Mouse (Mus musculus) intestine, embryonic 16.5 days (tissue): ENCODE data around the gene Vps18. TPM values are rescaled to one million over a fixed set of nuclear protein-coding genes. Genes with fewer than 3 reads are reported as not detected.

Source experiments
- polyA plus RNA-seq: library from polyadenylated mRNA; unstranded; fragments of >200 nt; fragmentation: Nextera tagmentation; extraction: Ambion mirVana; gene quantifications from 2 replicates; pipeline ENCODE4 v1.2.1, GENCODE M21; 2015

Gene Vps18
- polyA plus RNA-seq, 1 experiment from 2014 or later: 25.5 TPM

Other genes with a start within 250 kb of the Vps18 start
- gene Knl1, start 241.6 kb upstream of the Vps18 start, polyA plus RNA-seq: 28.3 and 37.8 TPM in 2 replicates
- 33.1 and 41.2 TPM in 2 replicates for gene Rad51, start 175.9 kb upstream of the Vps18 start, polyA plus RNA-seq
- gene Rmdn3, start 131.7 kb upstream of the Vps18 start, polyA plus RNA-seq: 63.9 and 73.2 TPM in 2 replicates
- 41.2 and 51.9 TPM in 2 replicates for gene Gchfr, start 121.0 kb upstream of the Vps18 start, polyA plus RNA-seq
- gene Gm14137, start 114.2 kb upstream of the Vps18 start, polyA plus RNA-seq: 0.15 and 0.31 TPM in 2 replicates
- 69.1 and 69.8 TPM in 2 replicates for gene Zfyve19, start 80.1 kb upstream of the Vps18 start, polyA plus RNA-seq
- gene Dnajc17, start 79.9 kb upstream of the Vps18 start, polyA plus RNA-seq: 10.3 and 14.9 TPM in 2 replicates
- gene Ppp1r14d, start 58.8 kb upstream of the Vps18 start, polyA plus RNA-seq: 30.1 and 35.2 TPM in 2 replicates
- gene Spint1, start 51.4 kb upstream of the Vps18 start, polyA plus RNA-seq: 114 and 132 TPM in 2 replicates
- gene Rhov, start 17.5 kb upstream of the Vps18 start, polyA plus RNA-seq: 3.9 and 4.1 TPM in 2 replicates
- 8.4 and 8.7 TPM in 2 replicates for gene Dll4, start 37.0 kb downstream of the Vps18 start, polyA plus RNA-seq
- 2.7 and 6.0 TPM in 2 replicates for gene Chac1, start 62.5 kb downstream of the Vps18 start, polyA plus RNA-seq
- gene Ino80, start 188.9 kb downstream of the Vps18 start, polyA plus RNA-seq: 3.2 and 3.4 TPM in 2 replicates